Mouse (Mus musculus) kidney, embryonic 14.5 days (tissue): Measurements from ENCODE around the gene Tmem108. TPM values are rescaled to one million over a fixed set of nuclear protein-coding genes. Genes with fewer than 3 reads are reported as not detected.
A peak's percentile ranks its signal among the peaks of the same experiment; 100 is the strongest.

ENCODE experiments used
- ATAC-seq: fragments of 200-750 bp; cut with Nextera tagmentation; 2 replicates; pipeline ENCODE4 v1.8.0; 2017; ENCODE audit warnings: moderate number of reproducible peaks, mild to moderate bottlenecking, moderate TSS enrichment, moderate library complexity; ENCODE audit not compliant: low FRiP score, low TSS enrichment
- H3K27ac ChIP-seq: fragments of 300-500 bp; sonication (generic); 2 replicates; pipeline ENCODE4 v1.5.1; 2014; ENCODE audit warnings: low read depth, mild to moderate bottlenecking, low read length, moderate library complexity, mixed read lengths
- H3K27me3 ChIP-seq: fragments of 300-500 bp; sonication (generic); 2 replicates; pipeline ENCODE4 v1.6.1; 2014; ENCODE audit warnings: mild to moderate bottlenecking, low read length; ENCODE audit not compliant: control insufficient read depth, insufficient read depth
- H3K36me3 ChIP-seq: fragments of 300-500 bp; sonication (generic); 2 replicates; pipeline ENCODE4 v1.6.1; 2014; ENCODE audit warnings: low read length, mixed read lengths; ENCODE audit not compliant: control insufficient read depth, insufficient read depth
- H3K4me1 ChIP-seq: fragments of 300-500 bp; sonication (generic); 2 replicates; pipeline ENCODE4 v1.6.1; 2014; ENCODE audit warnings: low read length, mixed read lengths; ENCODE audit not compliant: control insufficient read depth, insufficient read depth
- H3K4me2 ChIP-seq: fragments of 300-500 bp; sonication (generic); replicated peaks from 2 replicates; pipeline ENCODE4 v1.6.1; 2014; ENCODE audit warnings: low read depth, mild to moderate bottlenecking, low read length
- H3K4me3 ChIP-seq: fragments of 300-500 bp; sonication (generic); 2 replicates; pipeline ENCODE4 v1.5.1; 2014; ENCODE audit warnings: mild to moderate bottlenecking, low read length
- H3K9ac ChIP-seq: fragments of 300-500 bp; sonication (generic); 2 replicates; pipeline ENCODE4 v1.6.1; 2014; ENCODE audit warnings: low read depth, mild to moderate bottlenecking, low read length, moderate library complexity
- H3K9me3 ChIP-seq: fragments of 300-500 bp; sonication (generic); 2 replicates; pipeline ENCODE4 v1.6.1; 2016; ENCODE audit warnings: low read length; ENCODE audit not compliant: control insufficient read depth
- WGBS: fragments of 180-500 bp; shearing (Covaris S2); extraction: QIAGEN DNeasy Blood & Tissue Kit; methylation state at CpG from one replicate; pipeline ENCODE4 v1.1.7; 2014; 5-methylcytosine and 5-hydroxymethylcytosine counted together
- polyA plus RNA-seq: library from polyadenylated mRNA; unstranded; fragments of >200 nt; fragmentation: Nextera tagmentation; extraction: Ambion mirVana; gene quantifications from 2 replicates; pipeline ENCODE4 v1.2.1, GENCODE M21; 2014

The Tmem108 gene
- polyA plus RNA-seq, 1 experiment from 2014 or later, result 10.8 TPM

DNA sequence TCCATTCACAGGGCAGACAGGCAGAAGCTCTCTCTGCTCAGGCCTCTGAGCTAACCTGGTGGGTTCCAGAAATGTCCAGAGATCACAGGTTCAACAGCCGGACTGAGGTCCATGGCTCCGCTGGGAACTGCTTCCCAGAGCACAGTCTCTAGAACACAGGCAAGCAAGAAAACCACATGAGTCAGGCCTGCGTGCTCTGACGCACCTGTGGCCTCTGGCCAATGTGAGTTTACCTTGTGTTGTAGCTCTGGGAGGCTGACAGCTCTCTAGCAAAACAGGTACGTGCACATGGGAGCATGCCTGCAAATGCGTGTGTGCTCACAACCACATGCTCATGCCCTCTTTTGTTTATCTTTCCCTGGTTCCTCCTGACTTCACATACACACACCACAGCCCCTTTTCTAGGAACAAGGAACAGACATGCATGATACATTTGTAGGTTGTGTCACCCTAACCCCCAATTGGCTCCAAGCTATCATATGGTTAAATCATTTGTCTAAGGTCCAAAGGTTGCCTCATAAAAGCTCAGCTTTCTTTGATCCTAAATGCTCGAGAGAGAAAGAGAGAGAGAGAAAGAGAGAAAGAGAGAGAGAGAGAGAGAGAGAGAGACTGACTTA lies 254.6 kb downstream of the Tmem108 start:
- H3K36me3 ChIP-seq, result no peaks in the 10 kb centered on the region
- H3K9me3 ChIP-seq, result no peaks in the 10 kb centered on the region
- 57% methylated on average over 7 of the region's 7 CpGs for WGBS
- no peak overlapping the region; the same call in 1 of the 2 replicates for H3K27ac ChIP-seq
- no peak overlapping the region for H3K9ac ChIP-seq
- H3K4me1 ChIP-seq, result peaks cover 16% of the 10 kb centered on the region
- H3K4me3 ChIP-seq, result no peak overlapping the region
- no peaks in the 10 kb centered on the region for H3K27me3 ChIP-seq
- H3K4me2 ChIP-seq, result no peak overlapping the region
- ATAC-seq, result 0 out of 2 replicates have a peak, but pooled peaks have one; percentile 41

DNA sequence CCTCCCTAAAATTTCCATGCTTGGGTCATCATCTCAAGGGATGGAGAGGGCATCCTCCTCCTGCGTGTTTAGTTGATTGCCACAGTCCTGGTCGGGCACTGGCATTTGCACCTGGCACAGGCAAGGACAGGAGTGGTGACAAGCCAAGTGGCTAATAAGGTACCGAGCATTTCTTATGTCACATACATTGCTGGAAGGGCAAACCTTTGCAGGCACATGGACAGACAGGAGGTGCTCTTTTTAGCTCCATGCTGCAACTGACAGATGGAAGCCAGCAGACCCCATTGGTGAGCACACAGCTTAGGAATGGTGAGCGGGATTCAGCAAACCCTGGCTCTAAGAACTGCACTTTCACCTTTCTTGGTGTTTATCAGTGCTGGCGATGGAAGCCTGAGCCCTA lies 256.6 kb downstream of the Tmem108 start:
- Histone ChIP-seq H3K4me2 (no peak overlapping the region), H3K9ac (no peak overlapping the region), H3K27ac (no peak overlapping the region), H3K4me3 (no peak overlapping the region), H3K36me3 (no peaks in the 10 kb centered on the region), H3K4me1 (peaks cover 17% of the 10 kb centered on the region), H3K27me3 (no peaks in the 10 kb centered on the region), H3K9me3 (no peaks in the 10 kb centered on the region)
- no peak for ATAC-seq
- WGBS, result 66% methylated on average over 5 of the region's 5 CpGs

DNA sequence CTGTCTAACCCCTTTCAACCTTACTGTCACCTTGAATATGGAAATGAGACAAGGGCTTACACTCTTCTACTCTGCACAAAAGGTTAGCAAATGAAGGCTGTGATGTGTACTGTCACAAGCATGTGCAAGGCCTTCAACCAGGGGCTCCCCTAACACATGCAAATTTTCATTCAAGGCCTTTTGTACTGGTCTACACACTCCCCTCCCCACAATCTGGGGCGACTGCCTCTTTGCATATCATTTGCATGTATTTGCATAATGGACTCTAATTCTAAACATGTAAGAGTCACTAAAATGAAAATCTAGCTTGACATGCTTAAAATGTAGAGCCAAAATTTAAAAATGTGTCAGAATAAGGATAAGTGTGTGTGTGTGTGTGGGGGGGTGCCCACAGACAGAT lies 257.0 kb downstream of the Tmem108 start:
- H3K9ac ChIP-seq, result no peak overlapping the region
- no peak for ATAC-seq
- H3K27me3 ChIP-seq, result no peaks in the 10 kb centered on the region
- H3K9me3 ChIP-seq, result no peaks in the 10 kb centered on the region
- no peak overlapping the region for H3K27ac ChIP-seq
- H3K4me2 ChIP-seq, result no peak overlapping the region
- no peak overlapping the region for H3K4me3 ChIP-seq
- peaks cover 17% of the 10 kb centered on the region for H3K4me1 ChIP-seq
- no peaks in the 10 kb centered on the region for H3K36me3 ChIP-seq
- 88% methylated on average over 1 of the region's 1 CpGs for WGBS

DNA sequence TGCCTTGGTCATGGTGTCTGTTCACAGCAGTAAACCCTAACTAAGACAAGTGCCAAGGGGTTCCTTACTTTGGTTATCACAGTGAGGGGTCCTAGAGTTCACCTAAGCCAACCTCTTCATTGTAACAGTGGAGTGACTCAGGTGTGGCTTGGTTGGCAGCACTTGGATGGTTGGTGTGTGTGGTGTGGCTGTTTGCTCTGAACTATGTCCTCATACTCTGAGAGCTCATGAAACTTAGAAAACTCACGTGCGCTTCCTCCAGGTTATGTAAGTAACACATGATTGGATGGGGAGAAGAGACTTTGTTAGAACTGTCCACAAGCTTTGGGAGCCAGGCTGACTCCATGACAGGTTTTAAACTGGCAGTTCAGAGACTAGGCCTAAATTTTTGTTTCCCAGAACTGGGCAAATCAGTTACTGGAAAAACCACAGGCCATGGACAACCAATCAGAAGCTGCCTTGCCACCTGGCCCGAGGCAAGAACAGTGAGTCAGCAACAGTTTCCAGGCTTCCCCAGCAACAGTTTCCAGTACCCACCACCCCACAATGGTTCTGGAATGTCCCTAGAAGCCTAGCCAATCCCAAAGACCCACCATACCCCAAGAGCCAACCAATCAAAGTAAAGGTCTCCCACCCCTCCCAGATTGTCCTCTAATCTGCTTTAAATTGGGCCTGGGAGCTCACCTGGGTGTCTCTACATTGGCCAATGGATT lies 257.9 kb downstream of the Tmem108 start:
- no peak overlapping the region for H3K9ac ChIP-seq
- no peak overlapping the region for H3K4me2 ChIP-seq
- no peak overlapping the region for H3K27ac ChIP-seq
- no peaks in the 10 kb centered on the region for H3K9me3 ChIP-seq
- no peak overlapping the region for H3K4me3 ChIP-seq
- no peaks in the 10 kb centered on the region for H3K36me3 ChIP-seq
- no peaks in the 10 kb centered on the region for H3K27me3 ChIP-seq
- 94% methylated on average over 3 of the region's 3 CpGs for WGBS
- ATAC-seq, result no peak
- peaks cover 17% of the 10 kb centered on the region for H3K4me1 ChIP-seq

DNA sequence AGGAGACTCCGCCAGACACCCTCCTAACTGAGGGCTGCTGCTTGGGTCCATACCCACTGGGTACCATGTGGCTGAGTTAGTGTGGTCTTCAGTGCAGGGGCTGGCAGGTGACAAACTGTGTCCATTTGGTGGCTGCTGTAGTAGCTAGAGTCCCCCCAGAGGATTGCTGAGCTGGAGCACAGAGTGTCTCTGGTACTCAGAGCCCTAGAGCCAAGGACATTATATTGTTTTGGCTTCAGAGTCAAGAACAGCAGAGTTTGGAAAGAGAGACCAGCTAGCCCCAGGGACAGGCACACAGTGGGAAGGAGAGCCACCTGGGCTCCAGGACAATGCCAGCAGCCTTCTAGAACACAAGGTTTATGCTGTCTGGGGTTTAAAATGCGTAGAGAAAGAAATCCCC lies 259.0 kb downstream of the Tmem108 start:
- no peak overlapping the region for H3K4me3 ChIP-seq
- H3K9me3 ChIP-seq, result no peaks in the 10 kb centered on the region
- H3K4me1 ChIP-seq, result peaks cover 17% of the 10 kb centered on the region
- no peaks in the 10 kb centered on the region for H3K27me3 ChIP-seq
- no peak for ATAC-seq
- 94% methylated on average over 2 of the region's 2 CpGs for WGBS
- no peak overlapping the region for H3K27ac ChIP-seq
- no peak overlapping the region for H3K4me2 ChIP-seq
- no peak overlapping the region for H3K9ac ChIP-seq
- H3K36me3 ChIP-seq, result no peaks in the 10 kb centered on the region

DNA sequence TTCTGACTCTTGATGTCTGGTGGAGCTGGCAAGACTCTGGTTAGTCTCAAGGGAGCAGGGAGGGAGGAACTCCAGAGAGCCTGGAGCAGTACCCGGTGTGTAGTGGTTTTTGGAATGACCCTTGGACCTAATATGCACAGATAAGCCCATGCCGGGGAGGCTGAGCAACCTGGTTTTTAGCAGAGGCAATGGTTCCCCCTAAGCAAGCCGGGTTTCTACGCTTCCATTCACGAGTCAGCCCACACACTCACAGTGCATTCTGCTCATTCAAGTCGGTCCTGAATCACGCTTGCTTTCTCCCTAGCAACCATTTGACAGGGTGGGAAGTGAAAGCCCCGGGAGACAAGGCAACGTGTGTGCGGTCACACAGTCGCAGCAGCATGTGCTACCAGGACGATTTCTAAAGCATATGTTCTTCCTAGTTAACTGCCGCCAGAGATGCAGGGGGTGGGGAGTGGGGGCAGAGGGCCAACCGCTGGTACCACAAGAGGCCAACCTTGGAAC lies 259.7 kb downstream of the Tmem108 start:
- H3K4me2 ChIP-seq, result no peak overlapping the region

DNA sequence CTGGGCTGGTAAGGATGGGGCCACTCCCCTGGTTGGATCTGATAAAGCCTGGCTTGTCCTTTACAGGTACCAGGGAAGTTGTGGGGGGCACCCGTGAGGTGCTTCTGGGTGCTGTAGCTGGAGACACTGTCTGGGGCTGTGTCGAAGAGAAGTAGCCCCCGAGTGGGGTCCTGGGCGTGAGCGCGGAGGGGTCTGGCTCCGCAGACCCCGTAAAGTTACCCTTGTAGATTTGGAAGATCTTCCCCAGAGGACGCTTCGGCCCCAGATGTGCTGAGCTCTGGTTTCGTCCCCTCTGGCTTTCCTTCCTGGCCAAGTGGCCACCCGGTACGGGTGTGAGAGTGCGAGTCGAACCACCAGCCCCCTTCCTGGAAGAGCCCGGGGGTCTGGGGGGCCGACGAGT lies 262.3 kb downstream of the Tmem108 start:
- no peak overlapping the region for H3K4me2 ChIP-seq
- H3K27me3 ChIP-seq, result no peaks in the 10 kb centered on the region
- no peak for ATAC-seq
- no peaks in the 10 kb centered on the region for H3K9me3 ChIP-seq
- H3K4me1 ChIP-seq, result peaks cover 4% of the 10 kb centered on the region; the same call in 1 of the 2 replicates
- H3K4me3 ChIP-seq, result no peak overlapping the region
- WGBS, result 94% methylated on average over 18 of the region's 18 CpGs
- no peaks in the 10 kb centered on the region for H3K36me3 ChIP-seq
- H3K9ac ChIP-seq, result no peak overlapping the region
- no peak overlapping the region for H3K27ac ChIP-seq

More for the DNA sequence above, 259.7 kb downstream of the Tmem108 start:
- no peak overlapping the region for H3K27ac ChIP-seq
- ATAC-seq, result no peak
- no peak overlapping the region for H3K4me3 ChIP-seq
- H3K9me3 ChIP-seq, result no peaks in the 10 kb centered on the region
- 27% methylated on average over 14 of the region's 14 CpGs for WGBS
- H3K27me3 ChIP-seq, result no peaks in the 10 kb centered on the region
- peaks cover 15% of the 10 kb centered on the region for H3K4me1 ChIP-seq
- H3K9ac ChIP-seq, result no peak overlapping the region
- no peaks in the 10 kb centered on the region for H3K36me3 ChIP-seq

DNA sequence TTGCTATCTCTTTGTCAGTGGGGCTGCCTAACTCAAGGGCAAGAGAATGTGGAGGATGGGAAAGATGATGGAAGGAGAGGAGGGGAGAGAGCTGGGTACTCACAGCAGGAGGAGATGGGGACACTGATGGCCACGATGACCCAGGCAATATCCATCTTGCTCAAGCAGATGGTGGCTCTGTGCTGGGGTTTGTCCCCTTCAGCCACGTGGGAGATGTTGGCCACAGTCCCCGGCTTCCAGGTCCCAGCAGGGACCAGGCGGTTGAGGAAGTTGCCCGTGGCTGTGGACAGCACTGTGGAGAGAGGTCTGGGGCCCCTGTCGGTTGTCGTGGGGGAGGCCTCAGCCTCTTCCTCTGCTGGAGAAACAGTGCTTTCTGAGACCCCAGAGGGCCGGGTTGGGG lies 262.9 kb downstream of the Tmem108 start:
- H3K27ac ChIP-seq, result no peak overlapping the region
- WGBS, result 63% methylated on average over 8 of the region's 8 CpGs
- H3K9ac ChIP-seq, result no peak overlapping the region
- no peaks in the 10 kb centered on the region for H3K27me3 ChIP-seq
- no peaks in the 10 kb centered on the region for H3K36me3 ChIP-seq
- H3K9me3 ChIP-seq, result no peaks in the 10 kb centered on the region
- peaks cover 4% of the 10 kb centered on the region; the same call in 1 of the 2 replicates for H3K4me1 ChIP-seq
- no peak overlapping the region for H3K4me2 ChIP-seq
- no peak overlapping the region for H3K4me3 ChIP-seq
- no peak for ATAC-seq

DNA sequence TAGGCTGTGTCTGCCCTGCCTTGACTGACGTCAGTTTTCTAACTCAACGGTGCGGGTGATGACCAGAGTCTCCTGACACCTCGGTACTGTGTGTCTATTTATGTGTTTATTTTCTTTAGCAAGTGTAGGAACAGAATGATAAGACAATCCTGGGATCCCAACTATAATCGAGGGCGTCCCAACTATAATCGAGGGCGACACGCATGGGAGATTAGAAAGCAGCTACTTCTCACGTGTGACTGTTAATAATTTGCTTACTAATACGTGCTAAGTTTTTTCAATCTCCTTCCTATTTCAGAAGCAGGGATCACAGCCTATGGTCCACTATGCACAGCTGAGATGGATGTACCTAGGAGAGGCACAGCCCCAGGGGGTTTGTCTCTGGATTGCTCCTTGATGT lies 266.2 kb downstream of the Tmem108 start:
- WGBS, result 53% methylated on average over 11 of the region's 11 CpGs
- Histone ChIP-seq H3K4me2 (no peak overlapping the region), H3K27me3 (no peaks in the 10 kb centered on the region), H3K4me3 (no peak overlapping the region), H3K9ac (no peak overlapping the region), H3K9me3 (no peaks in the 10 kb centered on the region), H3K4me1 (no peaks in the 10 kb centered on the region), H3K36me3 (no peaks in the 10 kb centered on the region), H3K27ac (no peak overlapping the region)
- ATAC-seq, result no peak
